Mouse (Mus musculus): Measurements from ENCODE around the gene Sprr3. TPM values are rescaled to one million over a fixed set of nuclear protein-coding genes. Genes with fewer than 3 reads are reported as not detected.
"Not testable (repeated sequence)": the region's sequence is repeated elsewhere in the genome, so short reads cannot be mapped to it uniquely, and the experiment has no call there.

The Sprr3 gene
- not detected in 2 replicates for total RNA-seq (2017)

DNA sequence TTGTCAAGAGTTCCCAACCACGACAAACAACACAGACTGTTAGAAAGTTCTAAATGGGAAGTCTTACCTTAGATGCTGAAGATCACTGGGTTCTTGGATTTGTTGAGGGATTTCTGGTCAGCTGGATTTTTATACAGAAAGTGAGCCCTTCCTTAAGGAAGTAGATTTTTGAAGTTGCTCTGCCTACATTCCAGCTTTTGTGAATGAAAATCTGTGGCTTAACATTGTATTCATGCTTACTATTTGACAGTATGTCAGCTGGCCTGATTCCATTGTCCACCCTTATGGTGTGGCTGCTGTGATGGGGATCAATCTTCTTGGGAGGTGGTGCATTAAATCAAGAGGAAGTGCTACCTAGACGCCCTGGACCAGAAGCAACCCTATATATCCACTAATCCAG, at the start of gene Sprr3:
Gene Sprr3, minus strand, starts transcription at position 101 of the 400 bp plus-strand sequence.
- no peak for ATAC-seq (replicated peaks in 1 of 2; ENCODE audit: insufficient read depth in 1 of 2, low FRiP score in 2 of 2, low TSS enrichment in 1 of 2, low read depth in 1 of 2, poor library complexity in 2 of 2, severe bottlenecking in 2 of 2)

DNA sequence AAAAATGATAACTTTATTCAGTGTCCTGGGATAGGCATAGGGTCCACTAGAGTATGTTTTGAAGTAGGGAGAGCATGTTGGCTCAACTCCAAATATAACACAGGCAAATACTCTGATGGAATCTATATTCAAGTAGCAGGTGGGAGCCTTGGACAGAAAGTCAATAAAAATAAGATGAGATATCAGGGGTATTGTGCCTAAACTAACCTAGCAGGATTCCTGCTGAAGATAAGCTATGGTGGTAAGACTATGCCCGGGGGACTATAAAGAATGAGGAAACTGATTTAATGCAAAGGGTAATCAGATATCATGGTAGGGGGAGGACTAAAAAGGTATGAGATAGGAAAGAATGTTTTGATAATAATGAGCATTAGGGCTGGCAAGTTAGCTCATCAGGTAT, 49.7 kb upstream of the Sprr3 start:
- ATAC-seq (replicated peaks in 1 of 2; ENCODE audit: insufficient read depth in 1 of 2, low FRiP score in 2 of 2, low TSS enrichment in 1 of 2, low read depth in 1 of 2, poor library complexity in 2 of 2, severe bottlenecking in 2 of 2), result no peak

DNA sequence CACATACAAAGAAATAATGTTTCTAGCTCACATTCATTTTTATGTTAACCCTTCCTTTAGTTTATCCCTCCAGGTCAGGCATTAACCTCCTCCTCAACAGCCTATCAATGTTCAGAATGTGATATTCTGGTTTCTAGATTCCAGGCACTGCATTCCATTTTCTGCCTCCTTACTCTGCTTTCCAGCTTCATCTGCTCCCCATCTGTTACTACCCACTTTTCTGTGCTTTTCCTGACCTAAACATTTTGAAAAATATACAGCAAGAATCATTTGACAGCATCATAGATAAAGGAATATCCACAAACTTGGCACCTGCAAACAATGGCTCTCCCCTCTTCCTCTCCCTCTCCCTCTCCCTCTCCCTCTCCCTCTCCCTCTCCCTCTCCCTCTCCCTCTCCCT, 45.0 kb upstream of the Sprr3 start:
- ATAC-seq (replicated peaks in 1 of 2; ENCODE audit: insufficient read depth in 1 of 2, low FRiP score in 2 of 2, low TSS enrichment in 1 of 2, low read depth in 1 of 2, poor library complexity in 2 of 2, severe bottlenecking in 2 of 2), result no peak

DNA sequence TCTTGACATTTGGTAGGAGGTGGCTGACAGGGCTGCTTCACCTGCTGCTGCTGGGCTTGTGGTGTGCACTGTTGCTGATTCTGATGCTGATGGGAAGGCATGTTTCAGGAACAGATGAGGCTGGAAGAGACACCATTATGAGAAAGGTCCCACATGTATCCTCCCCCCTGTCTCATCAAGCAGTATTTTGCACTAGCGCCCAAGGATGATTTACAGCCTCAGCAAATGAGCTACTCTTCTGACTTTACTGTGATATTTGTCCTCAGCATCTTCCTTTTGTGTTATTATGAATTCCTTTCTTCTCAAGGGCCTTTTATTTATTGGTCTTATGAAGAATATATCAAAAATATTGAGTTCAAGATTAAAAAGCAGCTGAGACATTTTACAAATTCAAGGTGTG, 41.9 kb upstream of the Sprr3 start, which contains the start of gene Sprr4:
Gene Sprr4, minus strand, starts transcription at position 101 of the 400 bp plus-strand sequence.
- ATAC-seq (replicated peaks in 1 of 2; ENCODE audit: insufficient read depth in 1 of 2, low FRiP score in 2 of 2, low TSS enrichment in 1 of 2, low read depth in 1 of 2, poor library complexity in 2 of 2, severe bottlenecking in 2 of 2), result no peak

DNA sequence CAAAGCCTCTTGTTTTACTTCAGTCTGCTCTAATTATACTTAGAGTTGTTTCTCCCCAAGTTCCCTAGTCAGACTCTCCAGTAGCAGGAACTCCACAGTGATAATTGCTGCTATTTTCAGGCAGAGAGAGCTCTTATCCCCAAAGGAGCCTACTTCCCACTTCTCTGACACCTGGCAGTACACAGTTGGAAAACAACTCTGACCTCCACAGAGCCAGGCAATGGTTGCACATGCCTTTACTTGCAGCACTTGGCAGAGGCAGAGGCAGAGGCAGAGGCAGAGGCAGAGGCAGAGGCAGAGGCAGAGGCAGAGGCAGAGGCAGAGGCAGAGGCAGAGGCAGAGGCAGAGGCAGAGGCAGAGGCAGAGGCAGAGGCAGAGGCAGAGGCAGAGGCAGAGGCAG, 31.7 kb upstream of the Sprr3 start:
- not testable (repeated sequence) for ATAC-seq (replicated peaks in 1 of 2; ENCODE audit: insufficient read depth in 1 of 2, low FRiP score in 2 of 2, low TSS enrichment in 1 of 2, low read depth in 1 of 2, poor library complexity in 2 of 2, severe bottlenecking in 2 of 2)

DNA sequence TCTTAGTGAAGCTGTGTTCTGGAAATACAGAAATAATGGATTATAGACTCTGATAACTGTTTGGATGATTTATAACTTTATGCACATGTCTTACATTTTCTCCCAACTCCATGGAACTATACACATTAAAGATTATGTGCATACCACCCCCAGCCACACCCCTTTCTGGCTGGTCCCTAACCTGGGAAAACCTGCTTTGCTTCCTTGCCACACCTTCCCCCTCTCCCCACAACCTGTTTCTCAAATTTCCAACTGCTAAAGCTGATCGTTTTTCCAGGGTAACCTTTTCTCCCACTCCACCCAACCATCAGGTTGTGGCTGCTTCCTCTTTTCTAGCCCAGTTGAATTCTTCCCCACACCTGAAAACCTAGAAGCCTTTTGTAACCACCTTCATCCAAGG, 27.8 kb upstream of the Sprr3 start:
- no peak for ATAC-seq (replicated peaks in 1 of 2; ENCODE audit: insufficient read depth in 1 of 2, low FRiP score in 2 of 2, low TSS enrichment in 1 of 2, low read depth in 1 of 2, poor library complexity in 2 of 2, severe bottlenecking in 2 of 2)

DNA sequence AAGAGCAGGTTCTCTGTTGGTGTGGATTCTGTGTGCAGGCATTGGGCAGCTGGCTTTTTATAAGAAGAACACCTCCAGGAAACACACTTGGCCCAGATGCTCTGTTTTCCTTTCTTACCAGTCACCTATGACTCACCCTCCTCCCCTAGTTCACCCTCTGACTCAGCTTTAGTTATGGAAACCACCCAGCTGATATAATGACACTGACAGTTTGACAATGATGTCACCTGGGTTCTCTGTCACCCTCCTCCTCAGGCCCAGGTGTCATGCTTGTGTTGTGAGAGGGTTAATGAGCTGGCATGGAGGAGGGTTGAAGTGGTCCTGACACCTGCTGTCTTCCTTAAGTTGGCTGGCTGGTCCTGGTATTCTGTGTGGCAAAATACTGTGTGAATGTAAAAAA, 27.3 kb upstream of the Sprr3 start, which contains the start of gene Sprr1a:
Gene Sprr1a, minus strand, starts transcription at position 33 of the 400 bp plus-strand sequence.
- ATAC-seq (replicated peaks in 1 of 2; ENCODE audit: insufficient read depth in 1 of 2, low FRiP score in 2 of 2, low TSS enrichment in 1 of 2, low read depth in 1 of 2, poor library complexity in 2 of 2, severe bottlenecking in 2 of 2), result no peak

DNA sequence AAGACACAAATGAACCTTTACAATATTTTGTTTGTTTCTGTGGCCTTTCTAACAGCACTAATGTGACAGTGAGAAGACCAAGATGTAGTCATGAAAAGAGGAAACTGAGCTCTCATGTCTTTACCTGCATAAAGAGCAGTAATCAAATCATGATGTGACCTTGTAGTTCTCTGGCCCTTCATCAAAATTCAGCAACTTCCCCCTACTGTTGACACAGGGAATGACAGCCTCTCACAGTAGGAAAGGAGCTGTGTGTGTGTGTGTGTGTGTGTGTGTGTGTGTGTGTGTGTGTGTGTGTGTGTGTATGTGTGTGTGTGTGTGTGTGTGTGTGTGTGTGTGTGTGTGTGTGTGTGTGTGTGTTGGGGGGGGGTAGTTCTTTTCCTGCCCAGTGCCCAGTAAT, 22.7 kb upstream of the Sprr3 start:
- not testable (repeated sequence) for ATAC-seq (replicated peaks in 1 of 2; ENCODE audit: insufficient read depth in 1 of 2, low FRiP score in 2 of 2, low TSS enrichment in 1 of 2, low read depth in 1 of 2, poor library complexity in 2 of 2, severe bottlenecking in 2 of 2)

DNA sequence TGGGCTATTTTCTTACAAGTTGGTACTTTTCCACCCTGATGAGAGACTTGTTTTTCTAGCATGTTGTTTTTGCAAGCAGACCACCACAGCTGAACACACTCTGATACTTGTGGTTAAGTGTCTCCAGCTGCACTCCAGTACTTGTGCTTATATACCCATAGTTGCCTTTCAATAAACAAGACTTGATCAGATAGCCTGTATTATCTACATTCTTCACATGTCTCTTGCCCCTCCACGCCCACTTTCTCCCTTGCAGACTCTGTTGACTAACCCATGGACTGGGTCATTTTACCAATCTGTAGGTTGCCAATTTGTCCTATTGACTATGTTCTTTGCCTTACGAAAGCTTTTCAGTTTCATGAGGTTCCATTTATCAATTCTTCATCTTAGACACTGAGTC, 11.6 kb upstream of the Sprr3 start:
- ATAC-seq (replicated peaks in 1 of 2; ENCODE audit: insufficient read depth in 1 of 2, low FRiP score in 2 of 2, low TSS enrichment in 1 of 2, low read depth in 1 of 2, poor library complexity in 2 of 2, severe bottlenecking in 2 of 2), result no peak

DNA sequence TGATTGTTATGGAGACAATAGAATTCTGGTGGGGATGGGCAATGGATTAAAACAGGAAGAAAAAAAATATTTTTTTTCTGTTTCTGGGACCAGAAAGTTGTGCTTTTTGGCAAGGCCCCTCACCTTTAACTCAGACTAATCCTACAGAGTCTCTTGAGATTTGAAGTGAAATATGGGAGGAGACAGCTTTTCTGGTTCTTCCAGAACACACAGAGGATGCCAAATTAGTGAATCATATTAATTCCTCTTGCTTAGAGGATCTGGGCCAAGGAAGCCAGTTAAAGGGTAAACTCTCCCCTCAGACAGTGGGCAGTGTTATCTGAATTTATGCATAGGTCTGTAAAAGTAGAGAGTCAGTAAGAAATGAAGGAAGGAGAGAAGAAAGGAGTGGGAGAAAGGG, 8.9 kb upstream of the Sprr3 start:
- no peak for ATAC-seq (replicated peaks in 1 of 2; ENCODE audit: insufficient read depth in 1 of 2, low FRiP score in 2 of 2, low TSS enrichment in 1 of 2, low read depth in 1 of 2, poor library complexity in 2 of 2, severe bottlenecking in 2 of 2)

DNA sequence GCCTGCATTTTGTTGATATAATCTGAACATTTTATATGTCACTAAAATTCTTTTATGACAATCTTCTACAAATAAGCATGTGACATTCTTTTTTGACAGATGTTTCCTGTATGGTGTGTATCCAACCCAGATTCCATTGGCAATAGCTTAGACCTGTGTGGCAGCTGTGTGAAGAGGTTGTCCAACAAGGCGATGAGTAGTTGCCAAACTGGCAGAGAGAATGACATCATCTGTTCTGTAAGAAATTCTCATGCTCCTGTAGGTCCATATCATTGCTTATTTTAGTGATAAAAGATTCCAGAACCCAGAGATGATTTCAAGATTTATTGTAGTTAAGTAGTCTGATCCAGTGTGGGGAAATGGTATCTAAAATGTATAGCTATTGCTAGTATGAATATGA, 8.1 kb upstream of the Sprr3 start:
- ATAC-seq (replicated peaks in 1 of 2; ENCODE audit: insufficient read depth in 1 of 2, low FRiP score in 2 of 2, low TSS enrichment in 1 of 2, low read depth in 1 of 2, poor library complexity in 2 of 2, severe bottlenecking in 2 of 2), result no peak

DNA sequence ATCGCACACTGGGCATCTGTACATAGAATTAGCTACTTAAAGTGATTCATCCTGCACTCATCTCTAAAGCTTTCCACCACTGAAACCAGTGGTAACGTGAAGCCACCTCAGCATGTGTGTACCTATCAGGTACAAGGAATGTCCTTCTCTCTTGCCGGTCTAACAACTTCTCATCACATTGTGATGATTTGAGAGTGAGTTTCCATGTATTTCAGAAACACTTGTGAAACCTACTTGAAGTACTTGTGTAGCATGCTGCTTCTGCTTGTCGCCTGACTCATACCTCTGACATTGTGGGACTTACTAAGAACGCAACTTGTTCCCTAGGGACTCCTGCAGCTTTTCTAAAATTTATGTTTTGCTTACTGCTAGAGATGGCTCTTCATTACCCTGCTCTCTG, 3.4 kb downstream of the Sprr3 start:
- ATAC-seq (replicated peaks in 1 of 2; ENCODE audit: insufficient read depth in 1 of 2, low FRiP score in 2 of 2, low TSS enrichment in 1 of 2, low read depth in 1 of 2, poor library complexity in 2 of 2, severe bottlenecking in 2 of 2), result no peak

DNA sequence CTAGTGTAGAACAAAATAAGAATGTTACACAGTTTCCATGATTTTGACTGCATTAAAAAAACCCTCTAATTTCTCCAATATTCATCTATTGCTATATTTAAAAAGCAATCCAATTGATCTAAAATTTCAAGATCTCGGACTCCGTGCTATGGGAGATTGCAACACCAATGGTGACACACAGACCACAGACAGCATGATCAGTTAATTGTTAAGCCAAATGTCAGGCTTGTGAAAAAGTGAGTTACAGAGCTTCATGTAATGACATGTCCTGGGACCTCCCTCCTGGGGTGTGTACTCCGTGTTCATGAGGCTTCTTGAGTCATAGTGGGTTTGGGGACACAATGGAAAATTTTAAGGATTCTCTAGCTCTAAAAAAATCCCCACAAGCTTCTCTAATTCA, 18.3 kb downstream of the Sprr3 start:
- no peak for ATAC-seq (replicated peaks in 1 of 2; ENCODE audit: insufficient read depth in 1 of 2, low FRiP score in 2 of 2, low TSS enrichment in 1 of 2, low read depth in 1 of 2, poor library complexity in 2 of 2, severe bottlenecking in 2 of 2)

DNA sequence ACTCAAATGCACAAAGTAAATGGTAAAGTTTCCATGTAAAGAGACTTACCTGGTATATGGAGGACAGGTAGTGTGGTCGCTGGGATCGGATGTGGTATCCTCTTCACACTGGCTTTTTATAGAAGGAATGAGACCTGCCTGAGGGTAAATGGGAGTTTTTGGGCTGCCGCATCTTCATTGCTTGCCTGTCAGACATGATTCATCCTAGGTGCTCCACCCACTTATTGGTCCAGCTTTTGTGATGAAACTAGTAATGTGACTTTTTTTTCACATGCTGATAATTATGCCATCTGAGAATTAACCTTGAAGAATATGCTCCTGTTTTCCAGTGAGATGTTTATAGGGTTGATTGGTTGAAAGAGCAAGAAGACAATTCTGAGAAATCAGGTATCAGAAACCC, 19.8 kb downstream of the Sprr3 start, which contains the start of gene Sprr1b:
Gene Sprr1b, minus strand, starts transcription at position 101 of the 400 bp plus-strand sequence.
- no peak for ATAC-seq (replicated peaks in 1 of 2; ENCODE audit: insufficient read depth in 1 of 2, low FRiP score in 2 of 2, low TSS enrichment in 1 of 2, low read depth in 1 of 2, poor library complexity in 2 of 2, severe bottlenecking in 2 of 2)

DNA sequence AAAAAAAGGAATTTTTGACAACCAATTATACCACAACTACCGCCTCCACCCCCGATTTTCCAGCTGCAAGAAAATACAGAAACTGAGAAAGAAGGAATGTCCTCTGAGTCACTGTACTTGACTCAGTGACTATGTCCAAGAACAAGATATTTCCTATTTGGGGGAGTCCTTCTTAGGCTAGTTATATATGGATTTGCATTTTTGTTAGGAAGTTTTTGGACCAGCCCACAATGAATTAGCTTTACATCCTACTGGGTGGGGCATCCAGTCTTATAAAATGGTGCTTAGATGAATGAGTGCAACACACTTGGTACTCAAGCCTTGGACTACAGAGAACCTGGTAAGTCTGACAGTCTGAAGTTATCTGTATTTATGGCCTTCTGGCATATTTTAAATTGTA, 26.2 kb downstream of the Sprr3 start, which contains the start of gene Sprr2k:
Gene Sprr2k, plus strand, starts transcription at position 301 of the 400 bp plus-strand sequence.
- no peak for ATAC-seq (replicated peaks in 1 of 2; ENCODE audit: insufficient read depth in 1 of 2, low FRiP score in 2 of 2, low TSS enrichment in 1 of 2, low read depth in 1 of 2, poor library complexity in 2 of 2, severe bottlenecking in 2 of 2)

DNA sequence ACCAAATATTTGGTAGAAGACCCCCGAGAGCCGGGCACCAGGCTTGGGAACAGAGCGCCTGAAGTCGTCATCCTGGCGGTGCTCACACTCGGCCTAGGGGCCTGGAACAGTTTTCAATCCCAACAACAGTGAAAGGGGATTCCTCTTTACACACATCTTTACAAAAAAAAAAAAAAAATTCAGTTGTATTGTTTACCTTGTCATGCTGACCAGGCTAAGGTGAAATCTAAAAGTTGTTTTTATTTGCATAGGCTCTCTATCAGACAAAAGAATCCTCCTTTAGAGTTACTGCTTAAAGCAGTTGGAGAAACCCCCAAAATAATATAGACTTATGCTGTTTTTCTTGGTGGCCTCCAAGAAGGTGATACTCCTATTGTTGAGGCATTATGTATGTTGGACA, 29.2 kb downstream of the Sprr3 start, which contains the start of gene Gm9774:
Gene Gm9774, minus strand, starts transcription at position 101 of the 400 bp plus-strand sequence.
- ATAC-seq (replicated peaks in 1 of 2; ENCODE audit: insufficient read depth in 1 of 2, low FRiP score in 2 of 2, low TSS enrichment in 1 of 2, low read depth in 1 of 2, poor library complexity in 2 of 2, severe bottlenecking in 2 of 2), result no peak

DNA sequence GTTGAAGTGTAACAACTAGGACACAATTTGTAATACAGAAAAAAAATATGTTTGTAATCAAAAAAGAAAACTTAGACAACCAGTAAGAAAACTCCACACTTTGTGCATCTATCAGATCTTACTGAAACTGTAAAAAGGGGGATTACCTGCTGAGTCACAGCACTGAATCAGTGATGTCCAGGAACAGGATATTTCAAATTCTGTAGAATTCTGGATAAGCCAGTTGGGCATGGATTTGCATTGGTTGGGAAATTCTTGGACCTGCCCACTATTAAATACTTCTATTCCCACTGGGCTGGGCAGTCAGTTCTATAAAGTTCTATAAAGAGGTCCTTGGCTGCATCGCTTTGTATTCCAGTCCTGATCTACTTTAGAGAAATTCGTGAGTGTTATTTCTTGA, 40.7 kb downstream of the Sprr3 start, which contains the start of gene Sprr2j-ps:
Gene Sprr2j-ps, plus strand, starts transcription at position 301 of the 400 bp plus-strand sequence.
- no peak for ATAC-seq (replicated peaks in 1 of 2; ENCODE audit: insufficient read depth in 1 of 2, low FRiP score in 2 of 2, low TSS enrichment in 1 of 2, low read depth in 1 of 2, poor library complexity in 2 of 2, severe bottlenecking in 2 of 2)

DNA sequence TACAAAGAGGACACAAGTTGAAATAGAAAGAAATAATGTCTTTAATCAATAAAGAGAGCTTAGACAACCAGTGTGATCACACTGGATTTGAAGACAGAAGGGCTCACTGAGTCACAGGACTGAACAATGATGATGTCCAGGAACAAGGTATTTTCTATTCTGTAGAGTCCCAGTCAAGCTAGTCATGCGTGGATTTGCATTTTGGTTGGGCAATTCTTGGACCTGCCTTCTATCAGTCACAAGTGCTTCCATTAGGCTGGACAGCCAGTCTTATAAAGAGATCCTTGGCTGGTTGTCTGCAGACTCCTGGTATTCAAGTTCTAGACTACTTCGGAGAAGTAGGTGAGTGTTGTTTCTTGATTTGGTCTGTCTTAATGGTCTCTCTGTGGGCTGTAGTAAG, 50.8 kb downstream of the Sprr3 start, which contains the start of gene Sprr2i:
Gene Sprr2i, plus strand, starts transcription at position 301 of the 400 bp plus-strand sequence.
- ATAC-seq (replicated peaks in 1 of 2; ENCODE audit: insufficient read depth in 1 of 2, low FRiP score in 2 of 2, low TSS enrichment in 1 of 2, low read depth in 1 of 2, poor library complexity in 2 of 2, severe bottlenecking in 2 of 2), result no peak
